Mouse (Mus musculus) stomach, adult 2 months (tissue): ENCODE results near the gene Olfr1504. TPM values are rescaled to one million over a fixed set of nuclear protein-coding genes. Genes with fewer than 3 reads are reported as not detected.

Experiments used
- polyA plus RNA-seq: library from polyadenylated mRNA; depleted of rRNA; stranded (reverse); fragments of >200 nt; gene quantifications from 2 replicates; pipeline ENCODE4 v1.2.3, GENCODE M21; 2012; rRNA removed

The Olfr1504 gene
- polyA plus RNA-seq = not detected in 2 replicates

DNA sequence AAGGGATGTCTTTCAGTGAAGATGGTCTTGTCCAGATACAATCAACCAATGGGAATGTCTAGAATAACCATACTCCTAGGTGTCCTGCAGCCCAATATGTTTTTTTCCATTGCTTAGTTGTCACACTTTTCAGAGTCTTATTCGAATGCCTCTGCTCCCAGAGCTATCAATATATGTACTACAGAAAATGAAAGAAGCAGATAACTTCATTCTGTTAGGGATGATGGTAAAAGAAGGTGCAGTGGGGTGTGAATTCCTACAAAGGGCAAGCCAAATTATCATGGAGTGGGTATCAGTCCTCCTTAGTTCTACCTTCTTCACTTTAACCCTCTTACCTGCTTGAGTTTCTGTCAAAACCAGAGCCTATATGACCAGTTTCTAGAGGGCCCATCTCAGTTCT, at the start of gene Olfr1504:
Gene Olfr1504 (minus strand): TSS at position 101 of the 400 bp plus-strand sequence.

GRCm38 (mm10) chr19:13913230-13913629, 15.5 kb upstream of the Olfr1504 start, which contains the start of gene Olfr1505:
TSS of gene Olfr1505 (plus strand) at chr19:13913530.

GRCm38 (mm10) chr19:13861495-13861894, 36.2 kb downstream of the Olfr1504 start, which contains the start of gene Olfr1502:
TSS of gene Olfr1502 (plus strand) at chr19:13861795.

GRCm38 (mm10) chr19:13850592-13850991, 47.1 kb downstream of the Olfr1504 start, which contains the start of gene Olfr1501:
TSS of gene Olfr1501 (minus strand) at chr19:13850692.

Other genes starting within 250 kb of the Olfr1504 start
- gene Olfr1490, start 246.8 kb downstream of the Olfr1504 start, polyA plus RNA-seq = not detected in 2 replicates
- not detected in 2 replicates for gene Olfr1491, start 200.7 kb downstream of the Olfr1504 start, polyA plus RNA-seq
- not detected in 2 replicates for gene Olfr1493-ps1, start 174.7 kb downstream of the Olfr1504 start, polyA plus RNA-seq
- not detected in 2 replicates for gene Olfr1494, start 158.2 kb downstream of the Olfr1504 start, polyA plus RNA-seq
- not detected in 2 replicates for gene Olfr1495, start 133.3 kb downstream of the Olfr1504 start, polyA plus RNA-seq
- gene Olfr1496, start 120.0 kb downstream of the Olfr1504 start, polyA plus RNA-seq = not detected in 2 replicates
- not detected in 2 replicates for gene Olfr1497, start 99.7 kb downstream of the Olfr1504 start, polyA plus RNA-seq
- not detected in 2 replicates for gene Olfr1499, start 78.5 kb downstream of the Olfr1504 start, polyA plus RNA-seq
- gene Olfr1500, start 67.4 kb downstream of the Olfr1504 start, polyA plus RNA-seq = not detected in 2 replicates
- gene Olfr1501, start 47.2 kb downstream of the Olfr1504 start, polyA plus RNA-seq = not detected in 2 replicates
- not detected in 2 replicates for gene Olfr1502, start 36.1 kb downstream of the Olfr1504 start, polyA plus RNA-seq
- gene Olfr1505, start 15.6 kb upstream of the Olfr1504 start, polyA plus RNA-seq = not detected in 2 replicates